Mouse (Mus musculus) frontal cortex, postnatal 10 days (tissue): ENCODE data around the gene Tdo2.

Experiments
- DNase-seq, 2 experiments: peaks; one replicate each; pipeline ENCODE4 v3.0.0; 2022; ENCODE audit warnings: low spot score in 2 of 2, mixed read lengths in 1 of 2

The Tdo2 gene

DNA sequence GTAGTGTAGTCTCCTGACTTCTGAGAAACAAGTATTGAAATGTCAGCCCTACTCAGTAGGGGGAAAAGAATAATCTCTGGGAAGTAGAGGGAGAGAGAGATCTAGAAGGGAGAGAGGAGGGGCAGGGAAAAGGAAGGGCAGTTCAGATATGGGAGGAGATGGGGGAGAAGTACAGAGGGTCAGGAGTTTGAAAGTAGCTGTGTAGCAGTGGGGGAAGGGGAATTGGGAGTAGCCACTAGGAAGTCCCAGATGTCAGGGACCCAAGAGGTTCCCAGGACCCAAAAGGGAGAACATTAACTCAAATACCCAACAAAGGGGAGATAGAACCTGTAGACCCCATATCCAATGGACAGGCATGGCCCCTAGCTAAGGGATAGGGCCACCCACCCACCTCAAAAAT is at the start of gene Tdo2:
TSS of gene Tdo2 (minus strand) at position 101 of the 400 bp plus-strand sequence.
- DNase-seq, result no peak

DNA sequence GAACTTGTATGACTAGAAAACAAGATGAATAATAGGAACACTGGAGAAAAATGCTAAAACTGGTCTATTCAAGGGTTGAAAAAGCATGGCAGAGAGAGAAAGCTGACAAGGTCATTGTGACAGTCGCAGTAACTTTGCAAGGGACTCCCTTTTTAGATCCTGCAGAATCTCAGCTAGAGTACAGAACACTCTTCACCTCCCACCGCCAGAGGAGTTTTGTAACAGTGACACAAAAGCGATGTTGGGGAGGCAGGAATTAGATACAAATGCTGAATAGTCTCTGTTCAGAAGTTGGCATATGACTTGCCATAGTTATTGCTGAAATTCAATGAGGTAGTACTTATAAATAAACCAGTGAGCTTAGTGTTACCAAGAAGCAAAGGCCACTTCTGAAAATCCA is 47.1 kb upstream of the Tdo2 start:
- no peak for DNase-seq

DNA sequence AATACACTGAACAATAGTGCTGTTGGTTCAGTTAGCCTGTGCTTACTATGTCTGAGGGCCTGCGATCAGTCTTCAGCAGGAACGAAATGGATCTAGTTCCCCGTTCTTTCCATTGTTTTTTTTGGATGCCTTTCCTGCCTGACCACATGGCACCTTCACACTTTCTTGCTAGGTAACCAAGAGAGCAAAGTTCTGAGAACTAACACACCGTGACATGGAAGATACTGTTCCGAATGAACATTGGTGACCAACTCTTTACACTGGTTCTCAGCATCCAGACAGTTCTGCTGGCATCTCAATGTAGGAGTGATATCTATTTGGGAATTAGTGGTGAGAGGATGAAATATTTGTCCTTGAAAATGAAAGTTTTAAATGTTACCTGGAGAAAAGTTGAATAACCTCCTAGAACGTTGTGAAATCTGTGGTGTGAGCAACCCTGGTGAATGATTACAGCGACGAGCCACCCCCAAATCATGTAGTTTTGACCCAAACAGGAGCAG is 46.5 kb upstream of the Tdo2 start:
- no peak for DNase-seq

DNA sequence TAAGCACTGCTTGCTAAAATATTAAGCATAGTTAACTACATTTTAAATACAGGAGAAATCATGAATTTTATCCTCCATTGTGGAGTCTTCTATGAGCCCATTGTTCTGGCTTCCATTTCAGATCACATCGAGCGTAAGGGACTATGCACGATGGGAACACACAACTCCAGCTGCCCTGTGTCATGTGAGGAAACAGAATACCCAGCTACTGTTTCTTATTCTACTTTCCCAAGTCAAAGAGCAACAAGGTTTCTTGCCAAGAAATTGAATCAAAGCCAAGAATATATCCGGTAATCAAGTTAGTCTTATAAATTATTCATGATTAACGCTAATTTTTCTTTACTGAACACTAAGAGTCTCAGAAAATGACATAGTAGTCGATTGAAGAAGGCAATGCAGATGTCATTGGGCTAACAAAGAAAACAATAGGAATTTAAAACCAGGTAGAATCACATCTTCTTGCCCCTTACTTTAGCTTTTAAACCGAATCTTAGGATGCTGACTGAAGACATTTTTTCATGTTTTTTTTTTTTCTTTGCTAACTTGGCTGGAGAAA is 38.2 kb upstream of the Tdo2 start:
- DNase-seq, result no peak

DNA sequence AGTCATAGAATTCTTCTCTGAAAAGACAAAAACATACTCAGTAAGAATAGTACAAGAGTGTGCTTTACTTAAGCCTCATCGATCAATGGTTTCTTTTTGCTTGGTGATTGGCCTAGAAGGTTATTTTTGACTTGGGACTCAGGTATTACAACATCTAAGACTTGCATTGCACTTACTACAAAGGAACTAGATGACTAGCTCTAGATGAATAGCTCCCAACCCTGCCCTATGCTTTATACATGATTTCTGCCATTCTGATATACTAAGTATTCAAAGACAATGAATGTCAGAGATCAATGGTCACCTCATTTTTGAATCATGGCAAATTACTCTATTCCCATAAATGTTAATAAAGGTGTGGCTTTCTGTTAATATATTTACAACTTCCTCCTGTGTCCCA is 31.0 kb upstream of the Tdo2 start:
- DNase-seq, result no peak

DNA sequence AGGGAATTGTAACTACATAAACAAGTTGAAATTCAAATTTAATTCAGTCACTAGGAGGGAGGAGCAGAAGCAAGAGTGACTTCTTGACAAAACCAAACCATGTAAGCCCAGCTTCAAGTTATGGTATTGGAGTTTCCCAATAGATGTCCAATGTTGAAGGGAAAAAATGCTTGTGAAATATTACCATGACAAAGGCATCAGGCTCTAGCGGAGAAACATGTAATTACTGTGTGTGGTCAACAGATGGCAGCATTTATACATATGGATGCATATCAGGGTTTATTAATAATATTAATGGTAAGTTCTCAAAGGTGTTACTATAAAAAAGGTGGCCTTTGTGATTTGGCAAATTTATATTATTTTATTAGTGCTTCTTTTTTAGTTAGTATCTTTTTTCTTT is 20.0 kb upstream of the Tdo2 start:
- DNase-seq, result no peak

DNA sequence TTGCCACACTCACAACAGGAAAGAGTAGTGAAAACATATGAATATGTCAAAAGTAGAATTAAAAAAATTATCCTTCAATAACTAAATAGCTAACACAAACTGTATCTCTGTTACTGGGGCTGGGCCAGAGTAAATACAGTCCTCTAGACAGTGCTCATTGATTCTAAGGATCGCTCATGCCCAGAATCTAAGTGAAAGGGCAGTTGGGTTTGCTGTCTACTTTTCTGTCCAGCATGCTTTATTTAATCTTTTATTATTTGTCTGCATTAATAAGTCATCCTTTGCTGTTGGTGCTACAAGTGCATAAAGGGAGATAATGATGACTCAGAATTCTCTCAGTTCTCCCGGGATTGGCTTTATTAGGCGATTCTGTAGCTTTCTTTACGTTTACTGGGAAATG is 19.4 kb upstream of the Tdo2 start:
- DNase-seq, result no peak

DNA sequence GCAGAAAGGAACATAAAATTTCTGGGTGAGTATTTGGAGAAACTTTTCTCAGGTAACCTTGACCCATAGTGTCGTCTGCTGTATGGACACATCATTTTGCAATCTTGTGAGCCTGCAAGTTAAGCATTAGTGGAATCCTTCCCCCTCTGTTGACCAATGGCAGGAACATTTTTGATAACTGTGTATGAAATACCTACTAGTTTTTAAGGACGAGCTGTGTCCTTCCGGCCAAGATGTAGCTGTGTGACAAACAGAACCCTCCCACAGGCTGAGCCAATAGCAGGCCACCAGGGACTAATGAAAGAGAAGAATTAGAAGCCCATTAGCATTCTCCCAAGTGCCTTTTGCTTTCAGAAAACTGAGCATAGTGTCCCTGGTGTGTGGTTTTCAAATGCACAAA is 14.5 kb upstream of the Tdo2 start:
- no peak for DNase-seq

DNA sequence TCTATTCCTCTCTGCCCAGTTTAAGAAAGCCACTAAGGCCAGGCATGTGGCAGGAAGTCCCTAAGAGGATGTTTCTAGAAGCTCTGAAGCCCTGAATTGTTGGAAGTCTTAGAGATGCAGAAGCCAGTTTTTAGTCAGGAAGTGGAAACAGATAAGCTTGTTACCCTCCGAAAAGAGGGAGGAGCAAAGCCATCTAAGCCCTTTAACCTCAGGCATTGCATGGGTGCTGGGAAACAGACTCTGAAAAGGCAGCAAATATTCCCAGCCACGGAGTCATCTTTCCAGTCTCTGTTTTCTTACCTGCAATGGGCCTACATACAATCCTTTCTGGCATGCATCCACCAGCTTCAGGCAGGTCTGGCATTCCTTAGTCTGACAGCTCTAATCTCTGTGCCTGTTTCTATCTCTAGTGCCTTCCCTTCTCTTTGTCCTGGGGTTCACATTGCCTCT is 13.7 kb upstream of the Tdo2 start:
- no peak for DNase-seq

DNA sequence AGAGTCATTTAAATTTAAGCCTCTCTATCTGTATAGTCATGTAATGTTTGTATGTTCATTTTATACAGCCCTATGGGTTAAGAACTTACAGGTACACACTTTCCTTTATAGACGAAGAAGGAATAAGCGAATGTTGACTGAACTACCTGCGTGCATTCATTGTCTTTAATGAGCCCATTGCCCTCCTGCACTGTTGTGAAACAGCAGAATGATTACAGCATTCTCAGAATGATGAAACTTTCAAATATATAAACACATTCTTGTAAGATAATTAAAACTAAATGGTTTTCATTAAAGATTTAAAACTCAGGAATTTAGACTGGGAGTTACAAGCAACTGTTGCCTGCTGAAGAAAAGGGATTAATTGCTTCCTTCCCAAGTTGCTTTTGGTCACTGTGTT is 11.6 kb upstream of the Tdo2 start:
- DNase-seq, result no peak

DNA sequence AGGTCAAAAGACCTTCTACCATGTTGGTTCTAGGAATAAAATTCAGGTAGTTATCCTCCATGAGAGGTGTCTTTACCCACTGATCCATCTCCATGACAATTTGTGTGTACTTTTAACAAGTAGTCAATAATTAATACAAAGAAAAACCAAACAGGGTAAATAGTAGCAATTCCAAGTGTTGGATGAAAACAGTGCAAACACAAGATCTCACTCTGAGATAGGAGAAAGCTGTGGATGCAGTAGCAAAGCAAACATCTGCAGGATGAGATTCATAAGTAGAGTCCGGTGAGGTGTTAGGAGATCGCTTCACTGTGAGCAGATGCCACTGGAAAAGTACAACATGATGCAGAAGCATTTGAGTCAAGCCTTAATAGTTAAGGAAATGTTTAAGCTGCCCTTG is 10.1 kb upstream of the Tdo2 start:
- DNase-seq, result no peak

DNA sequence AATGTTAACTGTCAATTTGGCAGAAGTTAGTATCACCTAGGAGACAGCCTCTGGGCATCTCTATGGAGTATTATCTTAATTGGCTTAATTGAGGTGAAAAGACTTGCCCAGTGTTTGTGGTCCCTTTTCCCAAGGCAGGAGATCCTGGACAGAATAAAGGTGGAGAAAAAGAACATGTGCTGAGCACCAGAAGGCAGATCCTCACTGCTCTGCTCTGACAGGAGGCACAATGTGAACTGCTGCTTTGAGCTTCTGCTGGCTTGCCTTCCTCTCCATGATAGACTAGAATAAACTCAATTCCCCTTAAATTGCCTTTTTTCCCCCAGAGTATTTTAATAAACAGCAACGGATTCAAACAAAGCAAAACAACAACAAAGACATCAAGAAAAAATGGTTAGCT is 9.1 kb upstream of the Tdo2 start:
- DNase-seq, result no peak

DNA sequence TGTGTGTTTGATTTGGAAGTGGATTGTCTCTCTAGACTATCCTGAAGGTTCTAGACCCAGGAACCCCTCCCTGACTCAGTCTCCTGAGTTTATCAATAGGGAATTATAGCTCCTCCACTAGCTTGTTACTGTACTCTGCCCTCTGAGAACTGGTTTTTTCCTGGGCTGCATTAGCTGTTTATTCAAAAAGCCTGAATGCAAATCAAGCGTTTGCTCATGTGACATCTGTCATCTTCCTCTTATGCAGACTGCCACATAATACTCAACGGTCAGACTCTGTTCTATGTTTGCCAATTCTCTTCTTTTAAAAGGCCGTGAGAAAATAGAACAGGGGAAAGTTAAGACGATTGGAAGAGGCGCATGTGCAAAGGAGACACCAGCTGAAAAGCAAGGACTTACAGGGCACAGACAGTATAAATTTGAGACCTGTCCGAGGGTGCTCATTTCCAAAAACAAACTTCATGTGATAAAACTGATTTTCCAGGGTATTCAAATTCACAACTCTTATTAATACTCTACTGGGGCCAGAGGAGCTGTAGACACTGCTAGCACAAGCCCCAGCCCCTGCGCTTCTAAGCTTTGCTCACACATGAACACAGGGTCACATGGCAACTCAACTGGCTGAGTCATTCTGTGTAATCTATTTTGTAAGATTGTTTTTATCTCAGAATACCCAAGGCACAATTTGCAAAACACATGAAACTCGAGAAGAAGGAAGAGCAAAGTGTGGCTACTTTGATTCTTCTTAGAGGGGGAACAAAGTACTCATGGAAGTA is 7.3 kb upstream of the Tdo2 start:
- no peak for DNase-seq

DNA sequence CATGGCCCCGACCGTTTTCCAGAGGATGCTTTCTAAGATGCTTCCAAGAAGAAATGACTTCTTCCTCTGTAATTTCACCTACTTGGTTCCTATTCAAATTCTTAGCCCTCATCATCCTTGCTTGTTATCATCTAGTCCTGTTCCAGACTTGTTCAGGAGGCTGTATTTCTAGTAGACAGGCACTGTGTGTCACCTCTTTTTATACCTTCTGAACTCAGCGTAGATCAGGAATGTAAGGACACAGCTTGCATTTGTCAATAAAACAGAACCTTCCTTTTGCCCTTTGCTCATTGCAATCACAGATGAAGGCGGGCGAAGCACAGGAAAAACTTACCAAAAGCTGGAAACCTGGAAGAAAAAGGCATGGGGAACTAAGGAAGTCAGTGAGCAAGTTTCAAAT is 6.0 kb upstream of the Tdo2 start, which contains the start of gene Asic5:
TSS of gene Asic5 (plus strand) at position 301 of the 400 bp plus-strand sequence.
- no peak for DNase-seq

DNA sequence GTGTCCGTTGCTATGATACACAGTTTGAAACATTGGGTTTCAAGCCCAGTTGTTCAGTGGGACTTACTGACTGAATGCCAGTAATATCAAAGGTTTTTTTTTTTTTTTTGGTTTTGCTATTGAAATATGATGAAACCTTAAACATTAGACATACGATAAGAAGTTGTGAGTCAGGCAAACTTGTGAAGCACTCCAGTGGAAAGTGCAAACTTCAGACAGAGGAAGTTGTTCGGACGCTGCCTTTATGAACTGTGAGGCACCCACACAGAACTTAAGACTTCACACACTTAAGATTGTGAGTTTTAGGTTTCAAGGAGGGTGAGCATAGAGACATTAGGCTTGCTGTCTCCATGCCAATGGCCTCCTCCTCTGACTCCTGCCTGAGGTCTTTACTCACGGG is 5.6 kb upstream of the Tdo2 start:
- no peak for DNase-seq

DNA sequence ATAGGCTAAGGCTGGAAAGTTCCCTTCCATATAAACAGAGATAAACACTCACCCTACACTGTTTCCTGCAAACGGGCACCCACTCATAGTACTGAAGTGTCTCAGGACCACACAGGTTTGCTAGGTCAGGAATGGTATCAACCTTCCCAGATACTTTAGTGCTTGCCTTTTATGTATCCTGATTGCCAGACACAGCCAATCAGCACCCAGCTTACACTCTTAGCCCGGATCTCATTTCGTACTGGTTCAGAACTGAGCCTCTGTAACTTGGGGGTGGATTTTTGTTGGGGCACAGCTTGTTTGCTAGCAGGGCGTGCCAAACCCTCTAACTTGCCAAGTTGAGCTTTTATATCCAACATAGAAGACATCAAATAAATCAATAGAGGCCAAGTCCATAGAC is 395 bp downstream of the Tdo2 start:
- no peak for DNase-seq

DNA sequence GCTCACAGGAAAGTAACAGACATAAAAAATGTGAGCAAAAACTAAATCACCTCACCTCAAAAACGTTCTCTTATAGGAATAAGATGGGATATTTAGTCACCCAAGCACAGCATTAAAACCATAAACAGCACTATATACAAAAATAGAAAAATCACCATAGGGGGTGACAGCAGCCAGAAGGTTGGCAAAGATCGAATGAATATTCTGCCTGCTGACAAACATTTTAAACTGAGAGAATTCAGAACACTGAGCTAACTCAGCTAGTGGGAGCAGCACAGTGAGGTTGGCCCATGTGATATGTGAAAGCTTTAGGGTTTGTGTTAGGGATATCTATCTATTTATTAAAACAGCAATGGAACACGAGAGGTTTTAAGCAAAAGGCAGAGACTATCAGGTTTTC is 11.4 kb downstream of the Tdo2 start:
- no peak for DNase-seq

DNA sequence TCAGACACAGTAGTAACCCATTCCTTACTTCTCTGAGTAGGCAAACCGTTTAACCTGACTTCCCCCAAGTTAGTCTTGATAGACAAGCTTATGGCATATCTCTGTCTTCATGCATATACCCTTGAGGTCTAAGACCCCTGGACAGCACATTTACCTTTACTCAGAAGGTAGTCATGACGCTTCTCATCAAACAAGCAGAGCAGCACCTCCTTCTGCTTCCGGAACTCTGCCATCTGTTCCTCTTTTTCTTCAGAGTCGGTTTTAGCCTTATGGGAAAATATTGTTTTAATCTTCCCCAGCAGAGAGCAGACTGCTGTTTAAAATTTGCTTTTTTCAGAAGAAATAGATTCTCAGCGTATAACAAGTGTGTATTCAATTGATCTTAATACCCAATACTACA is 12.2 kb downstream of the Tdo2 start:
- no peak for DNase-seq

DNA sequence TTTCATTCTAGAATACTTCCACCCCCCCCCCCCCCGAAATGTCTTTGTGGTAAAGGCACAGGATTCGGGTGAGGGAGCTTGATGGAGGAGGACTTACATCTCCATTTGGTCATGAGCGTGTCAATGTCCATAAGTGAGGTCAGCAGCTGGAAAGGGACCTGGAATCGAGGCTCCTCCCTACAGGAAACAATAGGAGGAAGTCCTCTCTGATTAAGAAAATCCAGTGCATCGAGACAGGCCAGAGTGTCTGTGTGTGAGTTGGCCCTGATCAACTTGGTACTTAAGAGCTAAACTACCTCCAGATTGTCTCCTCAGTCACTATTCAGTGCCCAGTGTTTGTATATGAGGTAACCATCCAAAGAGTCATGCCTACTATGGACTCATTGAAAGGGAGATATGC is 14.7 kb downstream of the Tdo2 start:
- no peak for DNase-seq

DNA sequence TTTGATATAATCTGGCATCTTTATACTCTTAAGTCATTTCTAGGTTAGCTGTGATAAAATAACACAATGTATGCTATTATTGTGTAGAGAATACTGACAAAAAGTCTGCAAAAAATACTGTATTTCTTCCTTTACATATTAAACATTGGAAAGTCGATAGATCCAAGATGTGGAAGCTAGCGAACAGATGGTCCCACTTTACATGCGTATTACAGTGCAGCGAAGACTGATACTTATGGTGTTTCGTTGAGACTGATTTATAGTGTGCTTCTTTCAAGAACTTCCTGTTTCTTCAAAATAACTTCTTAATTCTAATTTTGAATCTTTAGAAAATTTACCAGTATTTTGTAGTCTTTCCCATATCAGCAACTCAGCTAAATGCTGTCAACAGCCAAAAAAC is 18.5 kb downstream of the Tdo2 start:
- no peak for DNase-seq

DNA sequence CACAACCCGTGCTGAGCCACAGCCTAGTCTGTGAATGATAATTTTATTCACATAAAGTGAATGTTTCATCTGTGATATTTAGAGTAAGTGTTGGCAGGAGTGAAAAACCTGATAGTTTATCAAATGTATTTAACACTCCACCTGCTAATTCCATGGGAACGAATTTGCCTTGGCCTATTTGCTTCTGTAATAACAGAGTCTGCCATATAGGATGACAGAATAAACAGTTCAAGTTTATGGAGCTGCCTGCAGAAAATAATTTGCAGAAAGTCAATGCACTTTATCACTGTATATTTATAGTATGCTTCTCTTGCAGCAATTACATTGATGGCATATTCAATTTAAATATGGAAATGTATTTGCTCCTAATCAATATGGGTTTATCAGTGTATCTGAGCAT is 24.2 kb downstream of the Tdo2 start:
- DNase-seq, result no peak

DNA sequence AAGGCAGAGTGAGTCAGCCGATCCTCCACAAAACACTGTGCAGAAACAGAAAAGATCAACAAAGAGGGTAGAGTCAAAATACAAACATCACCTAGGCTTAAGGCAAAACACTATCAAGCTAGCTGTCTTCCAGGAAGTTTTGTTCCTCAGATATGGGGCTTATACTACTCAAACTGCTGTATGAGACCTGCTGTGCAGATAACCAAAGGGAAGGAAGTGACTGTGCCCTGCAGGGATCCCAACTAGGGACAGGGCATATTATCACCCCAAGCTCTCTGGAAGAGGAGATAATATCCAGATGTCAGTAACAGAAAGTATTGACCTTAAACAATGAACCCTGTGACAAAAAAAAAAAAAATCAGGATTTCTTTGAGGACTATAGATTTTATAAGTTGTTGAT is 27.0 kb downstream of the Tdo2 start:
- DNase-seq, result no peak

DNA sequence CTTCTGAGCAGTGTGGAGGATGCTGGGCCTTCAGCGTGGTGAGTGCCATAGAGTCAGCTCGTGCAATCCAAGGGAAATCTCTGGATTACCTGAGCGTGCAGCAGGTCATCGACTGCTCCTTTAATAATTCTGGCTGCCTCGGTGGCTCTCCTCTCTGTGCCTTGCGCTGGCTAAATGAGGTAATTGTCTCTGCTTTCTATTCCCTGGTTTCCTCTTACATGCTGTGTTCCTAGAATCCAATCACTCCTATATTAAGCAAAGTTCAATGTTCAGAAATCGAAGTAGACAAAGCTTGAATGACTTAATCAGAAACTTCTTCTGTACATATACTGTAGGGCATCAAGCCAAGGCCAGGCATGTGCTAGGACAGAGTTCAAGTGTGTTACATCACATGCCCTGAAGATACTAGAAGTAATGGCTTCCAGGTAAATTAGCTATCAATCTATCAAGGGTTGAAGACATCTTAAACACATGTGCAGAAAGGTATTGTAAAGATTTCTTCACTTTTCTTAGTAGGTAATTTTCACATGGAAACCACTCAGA is 31.1 kb downstream of the Tdo2 start:
- no peak for DNase-seq
